Mouse (Mus musculus) lung, embryonic 16.5 days (tissue): ENCODE results near the gene Whamm. TPM values are rescaled to one million over a fixed set of nuclear protein-coding genes. Genes with fewer than 3 reads are reported as not detected.
A peak's percentile ranks its signal among the peaks of the same experiment; 100 is the strongest.

Experiments
- ATAC-seq: fragments of 200-750 bp; cut with Nextera tagmentation; 2 replicates; pipeline ENCODE4 v1.8.0; 2017; ENCODE audit warnings: low read depth, mild to moderate bottlenecking, moderate library complexity
- H3K27ac ChIP-seq: fragments of 300-500 bp; sonication (generic); 2 replicates; pipeline ENCODE4 v1.5.1; 2014; ENCODE audit warnings: mild to moderate bottlenecking, control low read depth, low read length
- H3K27me3 ChIP-seq: fragments of 300-500 bp; sonication (generic); 2 replicates; pipeline ENCODE4 v1.6.1; 2014; ENCODE audit warnings: low read depth, low read length, mixed read lengths; ENCODE audit not compliant: control insufficient read depth, insufficient read depth
- H3K36me3 ChIP-seq: fragments of 300-500 bp; sonication (generic); 2 replicates; pipeline ENCODE4 v1.6.1; 2014; ENCODE audit warnings: low read length; ENCODE audit not compliant: control insufficient read depth, insufficient read depth
- H3K4me1 ChIP-seq: fragments of 300-500 bp; sonication (generic); replicated peaks from 2 replicates; pipeline ENCODE4 v1.6.1; 2014; ENCODE audit warnings: low read length, mixed read lengths; ENCODE audit not compliant: control insufficient read depth, insufficient read depth
- H3K4me2 ChIP-seq: fragments of 300-500 bp; sonication (generic); 2 replicates; pipeline ENCODE4 v1.6.1; 2014; ENCODE audit warnings: low read depth, low read length, control low read depth
- H3K4me3 ChIP-seq: fragments of 300-500 bp; sonication (generic); 2 replicates; pipeline ENCODE4 v1.5.1; 2014; ENCODE audit warnings: mild to moderate bottlenecking, low read length, control low read depth
- H3K9ac ChIP-seq: fragments of 300-500 bp; sonication (generic); 2 replicates; pipeline ENCODE4 v1.6.1; 2014; ENCODE audit warnings: low read length, control low read depth
- H3K9me3 ChIP-seq: fragments of 300-500 bp; sonication (generic); 2 replicates; pipeline ENCODE4 v1.6.1; 2016; ENCODE audit warnings: low read length; ENCODE audit not compliant: control insufficient read depth
- WGBS: fragments of 180-500 bp; shearing (Covaris S2); extraction: QIAGEN DNeasy Blood & Tissue Kit; methylation state at CpG from one replicate; pipeline ENCODE4 v1.1.7; 2014; 5-methylcytosine and 5-hydroxymethylcytosine counted together
- polyA plus RNA-seq: library from polyadenylated mRNA; unstranded; fragments of >200 nt; fragmentation: Nextera tagmentation; extraction: Ambion mirVana; gene quantifications from 2 replicates; pipeline ENCODE4 v1.2.1, GENCODE M21; 2015

Whamm gene
- polyA plus RNA-seq, 1 experiment from 2014 or later: 2.7 TPM

DNA sequence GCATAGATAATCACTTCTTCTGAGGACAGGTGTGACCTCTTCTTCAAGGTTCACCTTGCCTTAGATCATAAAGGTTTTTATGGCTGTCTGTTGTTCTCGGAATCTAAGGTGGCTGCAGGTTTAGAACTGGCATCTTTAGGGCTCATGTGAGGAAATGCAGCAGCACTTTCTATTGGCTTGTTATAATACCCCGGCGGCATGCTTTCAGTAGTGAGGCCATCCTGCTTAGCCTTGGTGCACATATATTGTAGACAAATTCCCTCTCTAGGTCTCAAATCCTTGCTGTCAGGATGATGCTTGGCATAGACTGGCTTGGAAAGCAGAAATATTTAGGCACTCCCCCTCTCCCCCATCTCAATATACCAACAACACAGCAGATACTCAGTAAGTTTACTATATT is 795 bp upstream of the Whamm start:
- Histone ChIP-seq H3K9me3 (no peaks in the 10 kb centered on the region), H3K27me3 (no peaks in the 10 kb centered on the region), H3K4me1 (peaks cover 8% of the 10 kb centered on the region), H3K27ac (no peak overlapping the region), H3K4me2 (no peak overlapping the region), H3K9ac (no peak overlapping the region), H3K36me3 (peaks cover 5% of the 10 kb centered on the region), H3K4me3 (no peak overlapping the region)
- 84% methylated on average over 3 of the region's 3 CpGs for WGBS
- no peak for ATAC-seq

- peak overlapping the region; percentile 90 for H3K4me3 ChIP-seq
- WGBS: 5% methylated on average over 5 of the region's 5 CpGs
- H3K4me1 ChIP-seq: peaks cover 8% of the 10 kb centered on the region
- peak overlapping the region; percentile 5; the same call in 1 of the 2 replicates for H3K9ac ChIP-seq
- H3K36me3 ChIP-seq: peaks cover 9% of the 10 kb centered on the region
- no peaks in the 10 kb centered on the region for H3K27me3 ChIP-seq
- no peak overlapping the region; the same call in 1 of the 2 replicates for H3K27ac ChIP-seq
- peak overlapping the region; percentile 52 for H3K4me2 ChIP-seq
- H3K9me3 ChIP-seq: no peaks in the 10 kb centered on the region
- peak; percentile 35 for ATAC-seq
These were observed 336 bp upstream of the Whamm start for GRCm38 (mm10) chr7:81570752-81571107.

GRCm38 (mm10) chr7:81571941-81572441 is 925 bp downstream of the Whamm start:
- ATAC-seq: no peak
- 9% methylated on average over 15 of the region's 15 CpGs for WGBS

DNA sequence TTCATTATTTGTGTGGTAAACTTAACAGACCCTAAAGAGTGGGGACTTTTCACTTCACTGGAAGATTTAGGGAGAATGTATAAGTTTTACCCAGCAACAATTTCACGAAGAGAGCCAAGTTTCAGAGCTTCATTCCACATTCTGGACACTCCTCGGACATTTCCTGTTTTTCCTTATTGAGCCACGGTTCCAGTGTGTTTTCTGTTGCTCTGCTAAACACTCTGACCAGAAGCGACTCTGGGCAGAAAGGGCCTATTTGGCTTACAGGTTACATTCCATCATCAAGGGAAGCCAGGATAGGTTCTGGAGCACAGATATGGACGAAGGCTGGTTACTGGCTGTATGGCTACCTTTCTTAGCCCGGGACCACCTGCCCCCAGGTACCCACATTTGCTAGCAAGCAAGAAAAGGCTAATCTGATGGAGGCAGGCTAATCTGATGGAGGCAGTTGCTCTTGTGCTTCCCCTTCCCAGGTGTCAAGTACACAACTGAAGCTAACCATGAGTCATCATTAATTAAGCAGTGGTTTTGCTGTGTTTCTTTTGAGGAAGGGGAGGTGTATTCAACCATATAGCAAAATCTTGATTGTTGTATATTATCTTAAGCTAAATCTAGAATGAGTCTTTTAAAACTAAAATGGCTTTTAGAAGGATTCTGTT is 1.7 kb downstream of the Whamm start:
- no peaks in the 10 kb centered on the region for H3K27me3 ChIP-seq
- peak overlapping the region; percentile 92 for H3K9ac ChIP-seq
- H3K4me2 ChIP-seq: peak overlapping the region; percentile 81
- H3K4me3 ChIP-seq: peak overlapping the region; percentile 90
- 46% methylated on average over 6 of the region's 6 CpGs for WGBS
- no peaks in the 10 kb centered on the region for H3K9me3 ChIP-seq
- no peak for ATAC-seq
- H3K36me3 ChIP-seq: peaks cover 9% of the 10 kb centered on the region
- H3K4me1 ChIP-seq: peaks cover 8% of the 10 kb centered on the region
- H3K27ac ChIP-seq: 0 out of 2 replicates have a peak overlapping the region, but pooled peaks have one; percentile 29

More at GRCm38 (mm10) chr7:81571941-81572441, 925 bp downstream of the Whamm start:
- peak overlapping the region; percentile 81 for H3K4me2 ChIP-seq
- peaks cover 9% of the 10 kb centered on the region for H3K36me3 ChIP-seq
- no peaks in the 10 kb centered on the region for H3K9me3 ChIP-seq
- peak overlapping the region; percentile 92 for H3K9ac ChIP-seq
- H3K27me3 ChIP-seq: no peaks in the 10 kb centered on the region
- H3K27ac ChIP-seq: peak overlapping the region; percentile 94
- peaks cover 8% of the 10 kb centered on the region for H3K4me1 ChIP-seq
- H3K4me3 ChIP-seq: peak overlapping the region; percentile 90

GRCm38 (mm10) chr7:81573397-81573796 is 2.3 kb downstream of the Whamm start:
- 67% methylated on average over 6 of the region's 6 CpGs for WGBS
- Histone ChIP-seq H3K4me1 (peaks cover 8% of the 10 kb centered on the region), H3K36me3 (peaks cover 14% of the 10 kb centered on the region), H3K4me3 (no peak overlapping the region), H3K9ac (no peak overlapping the region), H3K9me3 (no peaks in the 10 kb centered on the region), H3K27me3 (no peaks in the 10 kb centered on the region), H3K27ac (no peak overlapping the region), H3K4me2 (no peak overlapping the region)
- no peak for ATAC-seq

DNA sequence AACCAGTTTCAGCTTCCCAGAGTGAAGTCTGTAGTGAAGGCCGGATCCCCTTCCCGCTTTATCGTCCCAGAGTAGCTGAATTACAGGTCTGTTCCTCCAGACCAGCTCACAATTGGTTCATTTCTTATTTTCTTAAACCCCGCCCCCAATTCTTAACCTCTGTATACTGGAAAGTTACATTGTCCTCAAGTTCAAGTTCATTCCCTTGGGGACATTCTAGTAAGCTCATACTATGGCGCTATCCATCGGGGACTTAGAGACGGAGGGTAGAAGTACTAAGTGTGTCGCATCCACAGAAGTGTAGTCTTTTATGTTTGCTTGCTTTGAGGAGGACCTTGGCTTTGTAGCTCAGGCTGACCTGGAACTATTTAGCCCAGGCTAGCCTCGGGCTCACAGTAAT is 2.8 kb downstream of the Whamm start:
- Histone ChIP-seq H3K36me3 (peaks cover 18% of the 10 kb centered on the region), H3K4me3 (no peak overlapping the region), H3K9ac (no peak overlapping the region), H3K27ac (no peak overlapping the region), H3K9me3 (no peaks in the 10 kb centered on the region), H3K4me1 (peaks cover 8% of the 10 kb centered on the region), H3K4me2 (no peak overlapping the region), H3K27me3 (no peaks in the 10 kb centered on the region)
- 93% methylated on average over 9 of the region's 9 CpGs for WGBS
- ATAC-seq: no peak

GRCm38 (mm10) chr7:81575606-81576005 is 4.5 kb downstream of the Whamm start:
- no peak overlapping the region for H3K27ac ChIP-seq
- no peak overlapping the region for H3K9ac ChIP-seq
- no peak overlapping the region for H3K4me2 ChIP-seq
- H3K36me3 ChIP-seq: peaks cover 18% of the 10 kb centered on the region
- H3K4me1 ChIP-seq: peaks cover 8% of the 10 kb centered on the region
- H3K27me3 ChIP-seq: no peaks in the 10 kb centered on the region
- no peaks in the 10 kb centered on the region for H3K9me3 ChIP-seq
- H3K4me3 ChIP-seq: no peak overlapping the region
- no peak for ATAC-seq
- 84% methylated on average over 10 of the region's 10 CpGs for WGBS

DNA sequence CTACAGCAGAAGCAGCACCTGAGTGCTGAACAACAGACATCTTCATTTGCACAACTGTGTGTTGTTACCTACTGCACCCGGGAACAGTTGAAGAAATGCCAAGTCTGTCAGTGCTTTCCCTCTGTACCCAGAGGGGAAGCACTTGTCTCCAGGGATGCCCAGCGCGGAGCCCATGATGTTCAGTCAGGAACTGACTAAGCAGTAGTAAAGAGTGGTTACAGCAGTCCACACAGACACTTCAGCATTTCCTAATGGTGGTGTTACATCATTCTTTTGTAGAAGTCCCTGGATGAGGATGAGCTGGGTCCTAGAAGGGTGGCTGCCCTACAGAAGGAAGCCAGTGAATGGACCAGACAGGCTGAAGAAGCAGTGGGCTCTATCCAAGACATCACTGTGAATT is 6.8 kb downstream of the Whamm start:
- Histone ChIP-seq H3K4me2 (no peak overlapping the region), H3K36me3 (peaks cover 18% of the 10 kb centered on the region), H3K9ac (no peak overlapping the region), H3K9me3 (no peaks in the 10 kb centered on the region), H3K4me1 (peaks cover 2% of the 10 kb centered on the region), H3K27ac (no peak overlapping the region), H3K4me3 (no peak overlapping the region), H3K27me3 (no peaks in the 10 kb centered on the region)
- ATAC-seq: no peak
- WGBS: 95% methylated on average over 3 of the region's 3 CpGs

DNA sequence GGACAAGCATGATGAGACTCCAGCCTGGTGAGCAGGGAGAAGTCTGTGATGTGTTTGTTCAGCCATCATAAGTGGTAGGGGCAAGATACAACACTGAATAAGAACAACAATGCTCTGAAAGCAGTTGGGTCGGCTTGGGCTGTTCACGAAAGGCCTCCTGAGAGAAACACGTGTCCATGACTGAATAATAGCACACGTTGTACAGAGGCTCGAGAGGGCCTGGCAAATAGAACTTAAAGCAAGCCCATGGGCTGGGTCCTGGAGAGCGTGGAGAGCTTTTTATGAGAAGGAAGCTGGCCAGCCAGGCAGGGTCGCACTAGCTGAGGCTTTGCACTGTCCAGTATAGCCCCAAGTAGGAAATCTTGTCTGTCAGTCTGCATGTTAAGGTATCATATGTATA is 7.3 kb downstream of the Whamm start:
- H3K4me3 ChIP-seq: no peak overlapping the region
- H3K4me1 ChIP-seq: no peaks in the 10 kb centered on the region
- H3K27ac ChIP-seq: no peak overlapping the region
- ATAC-seq: peak; percentile 28
- no peak overlapping the region for H3K9ac ChIP-seq
- H3K36me3 ChIP-seq: peaks cover 18% of the 10 kb centered on the region
- WGBS: 85% methylated on average over 7 of the region's 7 CpGs
- no peak overlapping the region for H3K4me2 ChIP-seq
- no peaks in the 10 kb centered on the region for H3K27me3 ChIP-seq
- no peaks in the 10 kb centered on the region for H3K9me3 ChIP-seq
